Mouse (Mus musculus): ENCODE measurements around the gene Akap6. TPM values are rescaled to one million over a fixed set of nuclear protein-coding genes. Genes with fewer than 3 reads are reported as not detected.
A peak's percentile ranks its signal among the peaks of the same experiment; 100 is the strongest.
"Not testable (repeated sequence)": the region's sequence is repeated elsewhere in the genome, so short reads cannot be mapped to it uniquely, and the experiment has no call there.

The Akap6 gene
- polyA plus RNA-seq, 1 experiment from 2014 or later, result 13.3 TPM

- Histone ChIP-seq H3K27me3 (replicated peaks; ENCODE audit: control insufficient read depth, insufficient read depth, low read length) (no peaks in the 10 kb centered on the region), H3K27ac (ENCODE audit: low read depth, low read length) (no peak overlapping the region), H3K36me3 (ENCODE audit: control insufficient read depth, insufficient read depth, low read length) (0 out of 2 replicates have a peak, but pooled peaks cover 2% of the 10 kb centered on the region), H3K4me1 (ENCODE audit: control insufficient read depth, insufficient read depth, low read length) (peaks cover 11% of the 10 kb centered on the region; the same call in 1 of the 2 replicates), H3K9ac (ENCODE audit: low read length) (no peak overlapping the region; the same call in 1 of the 2 replicates), H3K4me3 (ENCODE audit: low read depth, low read length) (no peak overlapping the region), H3K9me3 (replicated peaks; ENCODE audit: control insufficient read depth, low read length) (no peaks in the 10 kb centered on the region), H3K4me2 (ENCODE audit: low read length) (no peak overlapping the region)
- 72% methylated on average over 4 of the region's 4 CpGs for WGBS
- DNase-seq (ENCODE audit: low spot score) (peak; percentile 17), ATAC-seq (no peak)
Observed at GRCm38 (mm10) chr12:52704081-52704480, 4.9 kb downstream of the Akap6 start.

DNA sequence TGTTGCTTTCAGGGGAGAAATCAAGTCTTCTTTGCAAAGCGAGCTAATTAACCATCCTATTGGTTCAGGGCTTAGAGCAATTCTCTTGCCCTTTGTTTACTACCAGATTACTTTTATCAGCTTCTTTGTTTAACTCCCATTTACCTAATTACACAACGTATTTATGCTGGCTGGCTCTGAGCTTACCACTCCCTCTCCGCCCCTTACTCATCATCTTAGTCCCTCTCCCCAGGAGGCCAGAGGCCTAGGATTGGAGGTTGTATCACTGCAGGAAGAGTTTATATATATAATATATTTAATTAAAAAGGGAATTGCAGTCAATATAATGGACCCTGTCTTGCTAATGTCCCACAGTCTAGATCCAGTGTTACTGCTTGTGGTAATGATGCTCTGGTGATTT lies 5.6 kb downstream of the Akap6 start:
- Histone ChIP-seq H3K4me1 (ENCODE audit: control insufficient read depth, insufficient read depth, low read length) (peaks cover 11% of the 10 kb centered on the region; the same call in 1 of the 2 replicates), H3K27me3 (replicated peaks; ENCODE audit: control insufficient read depth, insufficient read depth, low read length) (no peaks in the 10 kb centered on the region), H3K27ac (ENCODE audit: low read depth, low read length) (no peak overlapping the region), H3K4me2 (ENCODE audit: low read length) (no peak overlapping the region), H3K4me3 (ENCODE audit: low read depth, low read length) (no peak overlapping the region), H3K9me3 (replicated peaks; ENCODE audit: control insufficient read depth, low read length) (no peaks in the 10 kb centered on the region), H3K9ac (ENCODE audit: low read length) (no peak overlapping the region), H3K36me3 (ENCODE audit: control insufficient read depth, insufficient read depth, low read length) (0 out of 2 replicates have a peak, but pooled peaks cover 2% of the 10 kb centered on the region)
- no peak for DNase-seq (ENCODE audit: low spot score)
- WGBS, result 27% methylated on average over 3 of the region's 3 CpGs
- no peak for ATAC-seq

- WGBS, result 92% methylated on average over 3 of the region's 3 CpGs
- H3K36me3 ChIP-seq (ENCODE audit: control insufficient read depth, insufficient read depth, low read length), result no peaks in the 10 kb centered on the region
- no peaks in the 10 kb centered on the region for H3K4me1 ChIP-seq (ENCODE audit: control insufficient read depth, insufficient read depth, low read length)
- no peak overlapping the region for H3K4me2 ChIP-seq (ENCODE audit: low read length)
- H3K9me3 ChIP-seq (replicated peaks; ENCODE audit: control insufficient read depth, low read length), result no peaks in the 10 kb centered on the region
- no peak for ATAC-seq
- no peak for DNase-seq (ENCODE audit: low spot score)
- no peak overlapping the region for H3K4me3 ChIP-seq (ENCODE audit: low read depth, low read length)
- no peak overlapping the region for H3K9ac ChIP-seq (ENCODE audit: low read length)
- no peak overlapping the region for H3K27ac ChIP-seq (ENCODE audit: low read depth, low read length)
- H3K27me3 ChIP-seq (replicated peaks; ENCODE audit: control insufficient read depth, insufficient read depth, low read length), result no peaks in the 10 kb centered on the region
Observed at GRCm38 (mm10) chr12:52711382-52711781, 12.2 kb downstream of the Akap6 start.

GRCm38 (mm10) chr12:52711857-52712640 lies 12.9 kb downstream of the Akap6 start:
- H3K27ac ChIP-seq (ENCODE audit: low read depth, low read length), result no peak overlapping the region
- no peak for ATAC-seq
- 78% methylated on average over 7 of the region's 7 CpGs for WGBS

DNA sequence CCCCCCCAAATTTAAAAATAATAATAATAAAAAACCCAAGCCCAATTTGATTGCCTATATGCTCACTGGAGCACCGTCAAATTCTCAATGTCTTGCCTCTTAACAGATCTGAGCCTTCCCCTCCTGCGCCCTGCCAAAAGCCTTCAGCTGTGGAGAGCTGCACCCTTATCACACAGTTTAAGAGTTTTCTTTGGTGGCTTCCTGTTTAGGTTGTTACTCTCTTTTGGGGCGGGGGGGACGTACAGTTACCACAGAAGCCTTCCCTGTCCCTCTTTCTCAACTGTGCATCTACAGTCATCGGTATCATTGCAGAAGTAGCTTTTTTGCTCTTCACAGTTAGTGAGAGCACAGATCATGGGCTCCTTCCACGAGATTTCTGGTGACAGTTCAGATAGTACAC lies 19.2 kb downstream of the Akap6 start:
- no peak overlapping the region for H3K4me3 ChIP-seq (ENCODE audit: low read depth, low read length)
- no peaks in the 10 kb centered on the region for H3K9me3 ChIP-seq (replicated peaks; ENCODE audit: control insufficient read depth, low read length)
- no peaks in the 10 kb centered on the region for H3K4me1 ChIP-seq (ENCODE audit: control insufficient read depth, insufficient read depth, low read length)
- 92% methylated on average over 6 of the region's 6 CpGs for WGBS
- DNase-seq (ENCODE audit: low spot score) (no peak), ATAC-seq (no peak)
- H3K27ac ChIP-seq (ENCODE audit: low read depth, low read length), result no peak overlapping the region
- H3K9ac ChIP-seq (ENCODE audit: low read length), result no peak overlapping the region
- no peaks in the 10 kb centered on the region for H3K27me3 ChIP-seq (replicated peaks; ENCODE audit: control insufficient read depth, insufficient read depth, low read length)
- no peak overlapping the region for H3K4me2 ChIP-seq (ENCODE audit: low read length)
- H3K36me3 ChIP-seq (ENCODE audit: control insufficient read depth, insufficient read depth, low read length), result 0 out of 2 replicates have a peak, but pooled peaks cover 3% of the 10 kb centered on the region

More at GRCm38 (mm10) chr12:52711857-52712640, 12.9 kb downstream of the Akap6 start:
- Histone ChIP-seq H3K9ac (ENCODE audit: low read length) (no peak overlapping the region), H3K9me3 (replicated peaks; ENCODE audit: control insufficient read depth, low read length) (no peaks in the 10 kb centered on the region), H3K4me1 (ENCODE audit: control insufficient read depth, insufficient read depth, low read length) (no peaks in the 10 kb centered on the region), H3K4me2 (ENCODE audit: low read length) (no peak overlapping the region), H3K27me3 (replicated peaks; ENCODE audit: control insufficient read depth, insufficient read depth, low read length) (no peaks in the 10 kb centered on the region), H3K36me3 (ENCODE audit: control insufficient read depth, insufficient read depth, low read length) (no peaks in the 10 kb centered on the region), H3K4me3 (ENCODE audit: low read depth, low read length) (no peak overlapping the region)
- DNase-seq (ENCODE audit: low spot score), result no peak

GRCm38 (mm10) chr12:52719232-52719631 lies 20.0 kb downstream of the Akap6 start:
- no peaks in the 10 kb centered on the region for H3K4me1 ChIP-seq (ENCODE audit: control insufficient read depth, insufficient read depth, low read length)
- ATAC-seq, result no peak
- H3K9me3 ChIP-seq (replicated peaks; ENCODE audit: control insufficient read depth, low read length), result no peaks in the 10 kb centered on the region
- no peak overlapping the region for H3K27ac ChIP-seq (ENCODE audit: low read depth, low read length)
- DNase-seq (ENCODE audit: low spot score), result no peak
- no peak overlapping the region for H3K4me2 ChIP-seq (ENCODE audit: low read length)
- H3K4me3 ChIP-seq (ENCODE audit: low read depth, low read length), result no peak overlapping the region
- no peaks in the 10 kb centered on the region for H3K27me3 ChIP-seq (replicated peaks; ENCODE audit: control insufficient read depth, insufficient read depth, low read length)
- 0 out of 2 replicates have a peak, but pooled peaks cover 3% of the 10 kb centered on the region for H3K36me3 ChIP-seq (ENCODE audit: control insufficient read depth, insufficient read depth, low read length)
- WGBS, result 92% methylated on average over 9 of the region's 9 CpGs
- no peak overlapping the region for H3K9ac ChIP-seq (ENCODE audit: low read length)

- Histone ChIP-seq H3K36me3 (ENCODE audit: control insufficient read depth, insufficient read depth, low read length) (0 out of 2 replicates have a peak, but pooled peaks cover 3% of the 10 kb centered on the region), H3K9ac (ENCODE audit: low read length) (no peak overlapping the region), H3K4me2 (ENCODE audit: low read length) (no peak overlapping the region), H3K27ac (ENCODE audit: low read depth, low read length) (no peak overlapping the region), H3K9me3 (replicated peaks; ENCODE audit: control insufficient read depth, low read length) (no peaks in the 10 kb centered on the region), H3K4me3 (ENCODE audit: low read depth, low read length) (no peak overlapping the region), H3K27me3 (replicated peaks; ENCODE audit: control insufficient read depth, insufficient read depth, low read length) (no peaks in the 10 kb centered on the region), H3K4me1 (ENCODE audit: control insufficient read depth, insufficient read depth, low read length) (no peaks in the 10 kb centered on the region)
- no peak for ATAC-seq
- no peak for DNase-seq (ENCODE audit: low spot score)
- 82% methylated on average over 5 of the region's 5 CpGs for WGBS
Observed at GRCm38 (mm10) chr12:52719681-52720080, 20.5 kb downstream of the Akap6 start.

- WGBS, result 63% methylated on average over 3 of the region's 3 CpGs
- H3K4me1 ChIP-seq (ENCODE audit: control insufficient read depth, insufficient read depth, low read length); H3K4me2 ChIP-seq (ENCODE audit: low read length); H3K27ac ChIP-seq (ENCODE audit: low read depth, low read length); ATAC-seq; H3K36me3 ChIP-seq (ENCODE audit: control insufficient read depth, insufficient read depth, low read length); H3K9ac ChIP-seq (ENCODE audit: low read length); H3K27me3 ChIP-seq (replicated peaks; ENCODE audit: control insufficient read depth, insufficient read depth, low read length); DNase-seq (ENCODE audit: low spot score); H3K9me3 ChIP-seq (replicated peaks; ENCODE audit: control insufficient read depth, low read length); H3K4me3 ChIP-seq (ENCODE audit: low read depth, low read length): not testable (repeated sequence)
Observed at GRCm38 (mm10) chr12:52724039-52724615, 24.9 kb downstream of the Akap6 start.

All from forebrain, embryonic 14.5 days (tissue).